Mouse (Mus musculus) urinary bladder, postnatal 14 days (tissue): ENCODE data around the gene Pex13.
A peak's percentile ranks its signal among the peaks of the same experiment; 100 is the strongest.
"Not testable (repeated sequence)": the region's sequence is repeated elsewhere in the genome, so short reads cannot be mapped to it uniquely, and the experiment has no call there.

Experiments
- DNase-seq: peaks from one replicate; pipeline ENCODE4 v3.0.0; 2021; ENCODE audit warnings: low spot score

Gene Pex13

GRCm38 (mm10) chr11:23647431-23647830 lies 18.3 kb downstream of the Pex13 start:
- DNase-seq = no peak

GRCm38 (mm10) chr11:23634573-23634972 lies 31.2 kb downstream of the Pex13 start:
- DNase-seq = no peak

GRCm38 (mm10) chr11:23633879-23634215 lies 31.9 kb downstream of the Pex13 start:
- no peak for DNase-seq

- DNase-seq = peak; percentile 84
Observed at GRCm38 (mm10) chr11:23632945-23633878, 32.5 kb downstream of the Pex13 start, which contains the start of gene 0610010F05Rik. Gene 0610010F05Rik, minus strand, starts transcription at chr11:23633639.

- DNase-seq = no peak
Observed at GRCm38 (mm10) chr11:23630664-23631063, 35.1 kb downstream of the Pex13 start.

GRCm38 (mm10) chr11:23618995-23619394 lies 46.8 kb downstream of the Pex13 start:
- no peak for DNase-seq

- DNase-seq = no peak
Observed at GRCm38 (mm10) chr11:23614546-23614945, 51.2 kb downstream of the Pex13 start.

GRCm38 (mm10) chr11:23607291-23607690 lies 58.5 kb downstream of the Pex13 start:
- not testable (repeated sequence) for DNase-seq
